8 mouse cellular contexts compared by ENCODE assay signal in the genomic region with DNA sequence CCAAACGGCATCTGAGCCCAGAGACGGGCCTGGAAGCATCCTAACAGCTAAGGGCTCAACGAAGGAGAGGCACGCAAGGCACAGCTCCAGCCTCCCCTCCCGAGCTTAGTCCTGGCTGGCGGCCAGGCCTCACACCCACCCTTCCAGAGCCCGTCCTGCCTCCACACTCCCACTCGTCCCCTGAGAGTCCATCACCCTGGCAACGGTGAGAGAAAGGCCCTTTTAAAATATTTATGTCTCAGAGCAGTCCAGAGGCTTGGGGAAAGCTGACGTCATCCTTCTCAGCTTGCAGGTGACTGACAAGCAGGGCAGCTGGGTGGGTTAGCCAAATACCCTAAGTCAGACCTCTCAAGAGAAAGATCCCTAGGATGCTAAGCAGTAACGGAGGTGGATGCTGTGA. TPM values are rescaled to one million over a fixed set of nuclear protein-coding genes. Genes with fewer than 3 reads are reported as not detected.
A peak's percentile ranks its signal among the peaks of the same experiment; 100 is the strongest.
DNase-seq lines count a peak whose midpoint lies in the region; ATAC-seq and TF ChIP-seq lines count a peak whose summit lies in the region.

No protein-coding gene starts in this region.

- TF ChIP-seq EP300 in lung, postnatal 0 days (IDR thresholded peaks at IDR 0.05): no peak

- no peak for TF ChIP-seq CTCF in kidney, adult 2 months (conservative IDR thresholded peaks at IDR 0.05; ENCODE audit: insufficient read depth, insufficient read length, low read depth, low read length)
- no peak for TF ChIP-seq CTCF in lung, postnatal 0 days (IDR thresholded peaks at IDR 0.05)

- H3K27me3 ChIP-seq in kidney, adult 2 months (replicated peaks; ENCODE audit: control insufficient read depth, insufficient read depth, low read length): no peaks in the 10 kb centered on the region
- no peaks in the 10 kb centered on the region for H3K27me3 ChIP-seq in forebrain, embryonic 14.5 days (replicated peaks; ENCODE audit: control insufficient read depth, insufficient read depth, low read length)
- H3K27me3 ChIP-seq in heart, embryonic 15.5 days: no peaks in the 10 kb centered on the region
- no peaks in the 10 kb centered on the region for H3K27me3 ChIP-seq in lung, postnatal 0 days (replicated peaks; ENCODE audit: insufficient read depth, low read length)

- peak; percentile 25 for DNase-seq in kidney, adult 2 months
- DNase-seq in kidney, adult 11 months: no peak
- peak; percentile 95 for DNase-seq in forebrain, embryonic 14.5 days (ENCODE audit: low spot score)
- DNase-seq in layer of hippocampus, adult 8-10 months (ENCODE audit: low spot score in 2 of 2): peak; percentile 73 to 82
- DNase-seq in lung, postnatal 0 days (ENCODE audit: low spot score): peak; percentile 87
- DNase-seq in right cerebral cortex, adult 18-20 months: peak; percentile 90
- no peak for DNase-seq in spleen, postnatal 14 days (ENCODE audit: low spot score in 2 of 2)

- H3K4me3 ChIP-seq in kidney, adult 2 months (ENCODE audit: insufficient read depth, low read depth, low read length): no peak overlapping the region
- H3K4me3 ChIP-seq in forebrain, embryonic 14.5 days (ENCODE audit: low read depth, low read length): no peak overlapping the region
- H3K4me3 ChIP-seq in heart, embryonic 15.5 days: no peak overlapping the region
- no peak overlapping the region for H3K4me3 ChIP-seq in lung, postnatal 0 days (ENCODE audit: low read depth, low read length)

- peak; percentile 86 for ATAC-seq in forebrain, embryonic 14.5 days
- ATAC-seq in heart, embryonic 15.5 days (replicated peaks; ENCODE audit: insufficient number of reproducible peaks, insufficient read depth, low FRiP score, low read depth): peak; percentile 68
- ATAC-seq in lung, postnatal 0 days: peak; percentile 79

- H3K4me2 ChIP-seq in forebrain, embryonic 14.5 days (ENCODE audit: low read length): peak overlapping the region; percentile 16; the same call in 1 of the 2 replicates
- no peak overlapping the region for H3K4me2 ChIP-seq in heart, embryonic 15.5 days
- H3K4me2 ChIP-seq in lung, postnatal 0 days (replicated peaks; ENCODE audit: low read depth, low read length): no peak overlapping the region

- no peak for TF ChIP-seq POLR2A in kidney, adult 2 months (IDR thresholded peaks at IDR 0.05; ENCODE audit: low read depth, low read length)

- no peaks in the 10 kb centered on the region for H3K9me3 ChIP-seq in forebrain, embryonic 14.5 days (replicated peaks; ENCODE audit: control insufficient read depth, low read length)
- no peaks in the 10 kb centered on the region for H3K9me3 ChIP-seq in heart, embryonic 15.5 days (replicated peaks)
- H3K9me3 ChIP-seq in lung, postnatal 0 days (ENCODE audit: low read length): no peaks in the 10 kb centered on the region

- no peak overlapping the region for H3K27ac ChIP-seq in kidney, adult 2 months (ENCODE audit: insufficient read depth, low read depth, low read length)
- H3K27ac ChIP-seq in forebrain, embryonic 14.5 days (ENCODE audit: low read depth, low read length): peak overlapping the region; percentile 90
- H3K27ac ChIP-seq in heart, embryonic 15.5 days: peak overlapping the region; percentile 74
- peak overlapping the region; percentile 43 for H3K27ac ChIP-seq in lung, postnatal 0 days (ENCODE audit: low read length)

- H3K4me1 ChIP-seq in kidney, adult 2 months (ENCODE audit: control insufficient read depth, insufficient read depth, low read length): no peaks in the 10 kb centered on the region
- peaks cover 19% of the 10 kb centered on the region for H3K4me1 ChIP-seq in forebrain, embryonic 14.5 days (ENCODE audit: control insufficient read depth, insufficient read depth, low read length)
- peaks cover 33% of the 10 kb centered on the region for H3K4me1 ChIP-seq in heart, embryonic 15.5 days (replicated peaks)
- peaks cover 8% of the 10 kb centered on the region; the same call in 1 of the 2 replicates for H3K4me1 ChIP-seq in lung, postnatal 0 days (ENCODE audit: insufficient read depth, low read depth, low read length)

- H3K36me3 ChIP-seq in kidney, adult 2 months (ENCODE audit: control insufficient read depth, insufficient read depth, low read length): no peaks in the 10 kb centered on the region; the same call in 1 of the 2 replicates
- peaks cover 45% of the 10 kb centered on the region for H3K36me3 ChIP-seq in forebrain, embryonic 14.5 days (ENCODE audit: control insufficient read depth, insufficient read depth, low read length)
- H3K36me3 ChIP-seq in heart, embryonic 15.5 days: peaks cover 29% of the 10 kb centered on the region
- peaks cover 8% of the 10 kb centered on the region; the same call in 1 of the 2 replicates for H3K36me3 ChIP-seq in lung, postnatal 0 days (ENCODE audit: insufficient read depth, low read length)

- 29% methylated on average over 11 of the region's 11 CpGs for WGBS in kidney, adult 2 months
- WGBS in forebrain, embryonic 14.5 days: 1% methylated on average over 11 of the region's 11 CpGs
- WGBS in heart, embryonic 15.5 days: 15% methylated on average over 11 of the region's 11 CpGs
- 14% methylated on average over 11 of the region's 11 CpGs for WGBS in lung, postnatal 0 days

- peak overlapping the region; percentile 46 for H3K9ac ChIP-seq in forebrain, embryonic 14.5 days (ENCODE audit: low read length)
- 0 out of 2 replicates have a peak overlapping the region, but pooled peaks have one; percentile 13 for H3K9ac ChIP-seq in heart, embryonic 15.5 days
- no peak overlapping the region for H3K9ac ChIP-seq in lung, postnatal 0 days (replicated peaks; ENCODE audit: low read depth)

RNA-seq across cellular contexts. Expression of gene Tmem39b, which starts 5.8 kb away (rescaled TPM):
- polyA plus RNA-seq in kidney, adult 2 months (2012; rRNA removed): 28.5 and 34.0 TPM in 2 replicates
- 42.0 and 47.4 TPM in 2 replicates for polyA plus RNA-seq in forebrain, embryonic 14.5 days (2014; fragmentation: Nextera tagmentation; extraction: Ambion mirVana)
- 6.1 and 7.4 TPM in 2 replicates for polyA plus RNA-seq in heart, embryonic 15.5 days (2015; fragmentation: Nextera tagmentation; extraction: Ambion mirVana)
- total RNA-seq in layer of hippocampus, adult 8-10 months (2022): 10 to 100 TPM; 13.4 to 16.0 (median 14.9) TPM
- 5.3 and 5.5 TPM in 2 replicates for polyA plus RNA-seq in lung, postnatal 0 days (2015; fragmentation: Nextera tagmentation; extraction: Ambion mirVana)

RNA-seq across cellular contexts. Expression of gene Kpna6, which starts 29.9 kb away (rescaled TPM):
- 35.0 and 39.0 TPM in 2 replicates for polyA plus RNA-seq in kidney, adult 2 months (2012; rRNA removed)
- polyA plus RNA-seq in forebrain, embryonic 14.5 days (2014; fragmentation: Nextera tagmentation; extraction: Ambion mirVana): 16.5 TPM in 2 replicates
- polyA plus RNA-seq in heart, embryonic 15.5 days (2015; fragmentation: Nextera tagmentation; extraction: Ambion mirVana): 13.6 and 16.6 TPM in 2 replicates
- 100 to 1,000 TPM in 2 of 4 experiments, 10 to 100 TPM in 2; 80.9 to 108 (median 97.7) TPM for total RNA-seq in layer of hippocampus, adult 8-10 months (2022)
- polyA plus RNA-seq in lung, postnatal 0 days (2015; fragmentation: Nextera tagmentation; extraction: Ambion mirVana): 5.9 and 6.6 TPM in 2 replicates

RNA-seq across cellular contexts. Expression of gene Khdrbs1, which starts 39.6 kb away (rescaled TPM):
- polyA plus RNA-seq in kidney, adult 2 months (2012; rRNA removed): 16.0 TPM in 2 replicates
- 133 and 136 TPM in 2 replicates for polyA plus RNA-seq in forebrain, embryonic 14.5 days (2014; fragmentation: Nextera tagmentation; extraction: Ambion mirVana)
- 64.8 and 73.1 TPM in 2 replicates for polyA plus RNA-seq in heart, embryonic 15.5 days (2015; fragmentation: Nextera tagmentation; extraction: Ambion mirVana)
- total RNA-seq in layer of hippocampus, adult 8-10 months (2022): 10 to 100 TPM; 83.3 to 90.1 (median 85.7) TPM
- 42.9 and 48.9 TPM in 2 replicates for polyA plus RNA-seq in lung, postnatal 0 days (2015; fragmentation: Nextera tagmentation; extraction: Ambion mirVana)

Comparison
In these comparisons a context has a peak if more than half of its experiments do, and no peak if none do; other contexts are left out.
1. DNase-seq: peak in kidney, adult 2 months (single experiment), forebrain, embryonic 14.5 days (single experiment), layer of hippocampus, adult 8-10 months (2 of 2), lung, postnatal 0 days (single experiment) and right cerebral cortex, adult 18-20 months (single experiment); none in kidney, adult 11 months (single experiment) and spleen, postnatal 14 days (0 of 2).
2. Peak in every context shown above with its lines, with median percentiles within 50 percentile points of each other: ATAC-seq.